Comparison of ENCODE assay signal across 7 mouse cellular contexts in the genomic region with DNA sequence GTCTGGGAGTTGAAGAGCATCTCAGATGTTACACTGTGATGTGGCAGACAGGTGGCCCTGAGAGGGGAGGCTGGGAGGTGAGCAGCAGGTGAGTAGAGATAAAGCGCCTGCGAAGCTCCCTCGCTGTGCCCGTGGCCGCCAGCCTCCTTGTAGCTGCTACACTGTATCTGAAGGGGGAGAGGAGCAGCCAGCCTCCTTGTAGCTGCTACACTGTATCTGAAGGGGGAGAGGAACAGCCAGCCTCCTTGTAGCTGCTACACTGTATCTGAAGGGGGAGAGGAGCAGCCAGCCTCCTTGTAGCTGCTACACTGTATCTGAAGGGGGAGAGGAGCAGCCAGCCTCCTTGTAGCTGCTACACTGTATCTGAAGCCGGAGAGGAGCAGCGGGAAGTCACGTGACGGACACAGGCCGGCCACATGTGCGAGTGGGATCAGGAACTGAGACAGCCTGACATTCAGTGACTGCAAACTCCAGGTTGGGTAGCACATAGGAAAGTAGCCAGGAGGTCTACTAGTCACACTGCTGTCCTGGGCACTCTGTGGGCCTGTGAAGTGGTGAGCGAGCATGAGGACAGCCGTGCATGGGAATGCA.
DNase-seq lines count a peak whose midpoint lies in the region; ATAC-seq and TF ChIP-seq lines count a peak whose summit lies in the region.
"Not testable (repeated sequence)": the region's sequence is repeated elsewhere in the genome, so short reads cannot be mapped to it uniquely, and the experiment has no call there.

No protein-coding gene starts in this region.

- TF ChIP-seq POLR2A in testis, adult 2 months (IDR thresholded peaks at IDR 0.05; ENCODE audit: control insufficient read depth, low read depth, low read length): peak; percentile 25; the same call in 1 of the 2 replicates

- not testable (repeated sequence) for TF ChIP-seq CTCF in left cerebral cortex, adult 2 months (IDR thresholded peaks at IDR 0.05); testis, adult 2 months (IDR thresholded peaks at IDR 0.05; ENCODE audit: control insufficient read depth, insufficient read depth, insufficient replicate concordance, low read depth, low read length)

- peak; percentile 29 for DNase-seq in T-cell, adult 2 months (ENCODE audit: low spot score)
- peak; percentile 25 for DNase-seq in embryonic facial prominence, embryonic 14.5 days (ENCODE audit: low spot score)
- DNase-seq in hindbrain, embryonic 11.5 days (ENCODE audit: low spot score); left cerebral cortex, adult 2 months (ENCODE audit: extremely low spot score in 1 of 2, low spot score in 2 of 2): not testable (repeated sequence)

- peak overlapping the region; percentile 34; the same call in 1 of the 2 replicates for H3K9ac ChIP-seq in embryonic facial prominence, embryonic 14.5 days (ENCODE audit: low read depth, low read length)
- not testable (repeated sequence) for H3K9ac ChIP-seq in hindbrain, embryonic 11.5 days (ENCODE audit: low read depth, low read length)

- intact Hi-C loops in left cerebral cortex, adult 2 months (cut with DNase I): loop anchor here (5.0 kb wide), 1 partner anchor 92 kb away; the partner anchor contains the start of genes Anks1 and Taf11

- H3K27me3 ChIP-seq in embryonic facial prominence, embryonic 14.5 days (replicated peaks; ENCODE audit: control insufficient read depth, insufficient read depth, low read length); hindbrain, embryonic 11.5 days (ENCODE audit: control insufficient read depth, insufficient read depth, low read length); megakaryocyte, embryonic 14.5 days (replicated peaks); testis, adult 2 months (ENCODE audit: control insufficient read depth, insufficient read depth, low read length): not testable (repeated sequence)

- ATAC-seq in embryonic facial prominence, embryonic 14.5 days (ENCODE audit: low read depth); hindbrain, embryonic 11.5 days (ENCODE audit: low FRiP score): not testable (repeated sequence)
- peak; percentile 14; the same call in 1 of the 2 replicates for ATAC-seq in monocyte, adult 5-6 weeks (replicated peaks; ENCODE audit: insufficient number of reproducible peaks, low FRiP score, low TSS enrichment, poor library complexity, severe bottlenecking)

- peak overlapping the region; percentile 77 for H3K27ac ChIP-seq in embryonic facial prominence, embryonic 14.5 days (replicated peaks; ENCODE audit: low read depth, low read length)
- H3K27ac ChIP-seq in hindbrain, embryonic 11.5 days (ENCODE audit: low read depth, low read length): peak overlapping the region; percentile 72; the same call in 1 of the 2 replicates
- H3K27ac ChIP-seq in left cerebral cortex, adult 2 months: peak overlapping the region; percentile 75
- H3K27ac ChIP-seq in testis, adult 2 months (ENCODE audit: control insufficient read depth, insufficient read depth, low read depth, low read length): not testable (repeated sequence)

- H3K4me2 ChIP-seq in embryonic facial prominence, embryonic 14.5 days (ENCODE audit: low read depth, low read length); hindbrain, embryonic 11.5 days (replicated peaks; ENCODE audit: low read depth, low read length): not testable (repeated sequence)

- H3K36me3 ChIP-seq in embryonic facial prominence, embryonic 14.5 days (ENCODE audit: control insufficient read depth, insufficient read depth, low read length): peaks cover 19% of the 10 kb centered on the region
- H3K36me3 ChIP-seq in hindbrain, embryonic 11.5 days (ENCODE audit: control insufficient read depth, insufficient read depth, low read length); testis, adult 2 months (ENCODE audit: control insufficient read depth, insufficient read depth, low read length): not testable (repeated sequence)
- H3K36me3 ChIP-seq in megakaryocyte, embryonic 14.5 days (replicated peaks; ENCODE audit: low read length): peaks cover 91% of the 10 kb centered on the region

- H3K9me3 ChIP-seq in embryonic facial prominence, embryonic 14.5 days (ENCODE audit: control insufficient read depth, low read length); hindbrain, embryonic 11.5 days (ENCODE audit: control insufficient read depth, low read length); megakaryocyte, embryonic 14.5 days: not testable (repeated sequence)

- peaks cover 15% of the 10 kb centered on the region; the same call in 1 of the 2 replicates for H3K4me1 ChIP-seq in embryonic facial prominence, embryonic 14.5 days (ENCODE audit: control insufficient read depth, insufficient read depth, low read length)
- not testable (repeated sequence) for H3K4me1 ChIP-seq in hindbrain, embryonic 11.5 days (replicated peaks; ENCODE audit: control insufficient read depth, insufficient read depth, low read length); testis, adult 2 months (ENCODE audit: control insufficient read depth, insufficient read depth, low read length)
- H3K4me1 ChIP-seq in megakaryocyte, embryonic 14.5 days: peaks cover 85% of the 10 kb centered on the region

- 60% methylated on average over 13 of the region's 13 CpGs for WGBS in embryonic facial prominence, embryonic 14.5 days
- 78% methylated on average over 13 of the region's 13 CpGs for WGBS in hindbrain, embryonic 11.5 days

- H3K4me3 ChIP-seq in embryonic facial prominence, embryonic 14.5 days (ENCODE audit: low read depth, low read length); hindbrain, embryonic 11.5 days (ENCODE audit: low read depth, low read length); left cerebral cortex, adult 2 months; testis, adult 2 months (ENCODE audit: control insufficient read depth, low read depth, low read length): not testable (repeated sequence)
- H3K4me3 ChIP-seq in megakaryocyte, embryonic 14.5 days (replicated peaks): peak overlapping the region; percentile 12
